Mouse (Mus musculus): ENCODE measurements around the gene Prkab2.

DNA sequence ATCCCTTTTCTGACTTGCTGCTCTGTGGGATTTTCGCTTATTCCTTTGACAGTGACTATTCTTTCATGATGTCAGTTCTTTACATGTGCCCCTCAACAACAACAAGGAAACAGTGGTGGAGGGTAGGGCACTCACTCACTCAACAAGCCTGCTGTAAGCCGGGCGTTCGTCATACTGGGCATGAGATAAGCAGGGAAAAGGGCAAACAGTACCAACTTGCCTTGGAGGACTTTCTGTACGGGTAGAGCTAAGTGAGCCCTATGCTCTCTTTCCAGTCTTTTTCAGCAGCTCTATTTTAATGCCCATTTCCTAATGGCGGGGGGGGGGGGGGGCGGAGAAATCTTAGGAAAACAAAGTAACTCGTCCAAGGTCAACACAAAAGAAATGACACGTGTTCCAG, 16.0 kb upstream of the Prkab2 start:
- TF ChIP-seq POLR2A (IDR thresholded peaks at IDR 0.05; ENCODE audit: borderline replicate concordance, extremely low read depth, low read depth, low read length), result no peak
- no peak for TF ChIP-seq CTCF (IDR thresholded peaks at IDR 0.05; ENCODE audit: insufficient read depth, low read length)

Data from lung, adult 2 months (tissue).